Mouse (Mus musculus): ENCODE measurements at regions not wholly inside any gene's neighbourhood (a gene's known extent, or its start where the extent isn't known, plus 50 kb on each side); places are given as distances from the start of the nearest gene placed in this dataset.
A peak's percentile ranks its signal among the peaks of the same experiment; 100 is the strongest.

- no peak for TF ChIP-seq POLR2A (IDR thresholded peaks at IDR 0.05; ENCODE audit: insufficient read depth, low read length)
- TF ChIP-seq CTCF (IDR thresholded peaks at IDR 0.05; ENCODE audit: low read depth, low read length): peak; percentile 49
Measured at GRCm38 (mm10) chr5:118879808-118880478, 319.5 kb downstream of the Med13l start.

Measured in ES-Bruce4 (cell line).